Mouse (Mus musculus): Measurements from ENCODE around the gene Efcab9. TPM values are rescaled to one million over a fixed set of nuclear protein-coding genes. Genes with fewer than 3 reads are reported as not detected.

The Efcab9 gene
- total RNA-seq, 2 experiments from 2014 or later = 0.54 to 0.99 TPM

- intact Hi-C loops (cut with DNase I) = no loop called here
- DNase-seq = no peak
Measured at GRCm38 (mm10) chr11:32503711-32504110, 28.2 kb downstream of the Efcab9 start.

- no peak for DNase-seq
- intact Hi-C loops (cut with DNase I) = no loop called here
Measured at GRCm38 (mm10) chr11:32499931-32500330, 31.9 kb downstream of the Efcab9 start.

- DNase-seq = peak; percentile 51
- intact Hi-C loops (cut with DNase I) = no loop called here
Measured at GRCm38 (mm10) chr11:32498757-32499535, 32.9 kb downstream of the Efcab9 start.

- intact Hi-C loops (cut with DNase I) = no loop called here
- no peak for DNase-seq
Measured at GRCm38 (mm10) chr11:32495283-32495682, 36.6 kb downstream of the Efcab9 start.

GRCm38 (mm10) chr11:32493312-32493711 is 38.6 kb downstream of the Efcab9 start:
- intact Hi-C loops (cut with DNase I) = no loop called here
- no peak for DNase-seq

- no peak for DNase-seq
- intact Hi-C loops (cut with DNase I) = no loop called here
Measured at GRCm38 (mm10) chr11:32491079-32491478, 40.8 kb downstream of the Efcab9 start.

- no peak for DNase-seq
- intact Hi-C loops (cut with DNase I) = no loop called here
Measured at GRCm38 (mm10) chr11:32488808-32489670, 42.8 kb downstream of the Efcab9 start.

DNA sequence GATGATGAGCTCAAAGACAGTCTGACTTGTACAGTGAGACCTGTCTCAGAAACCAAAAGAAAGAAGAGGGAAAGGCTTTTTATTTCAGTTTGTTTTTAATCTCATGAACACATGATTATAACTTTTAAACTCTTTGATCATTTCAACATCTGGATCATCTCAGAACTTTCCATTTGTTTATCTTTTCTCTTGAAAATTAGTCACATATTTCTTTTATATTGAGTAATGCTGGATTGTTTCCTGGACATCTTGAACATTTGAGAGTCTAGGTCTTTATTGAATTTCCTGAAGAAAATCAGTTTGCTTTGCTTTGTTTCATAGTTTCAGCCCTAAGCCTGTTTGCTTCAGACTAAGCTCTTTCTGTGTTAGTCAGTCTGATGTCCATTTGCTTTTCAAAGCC is 43.5 kb downstream of the Efcab9 start:
- intact Hi-C loops (cut with DNase I) = no loop called here

GRCm38 (mm10) chr11:32487501-32487900 is 44.4 kb downstream of the Efcab9 start:
- intact Hi-C loops (cut with DNase I) = no loop called here
- DNase-seq = no peak

More for the DNA sequence above, 43.5 kb downstream of the Efcab9 start:
- no peak for DNase-seq

- no peak for DNase-seq
- intact Hi-C loops (cut with DNase I) = no loop called here
Measured at GRCm38 (mm10) chr11:32486621-32487020, 45.3 kb downstream of the Efcab9 start.

- intact Hi-C loops (cut with DNase I) = no loop called here
- DNase-seq = no peak
Measured at GRCm38 (mm10) chr11:32485290-32485689, 46.6 kb downstream of the Efcab9 start.

GRCm38 (mm10) chr11:32481525-32481924 is 50.4 kb downstream of the Efcab9 start:
- intact Hi-C loops (cut with DNase I) = no loop called here

DNA sequence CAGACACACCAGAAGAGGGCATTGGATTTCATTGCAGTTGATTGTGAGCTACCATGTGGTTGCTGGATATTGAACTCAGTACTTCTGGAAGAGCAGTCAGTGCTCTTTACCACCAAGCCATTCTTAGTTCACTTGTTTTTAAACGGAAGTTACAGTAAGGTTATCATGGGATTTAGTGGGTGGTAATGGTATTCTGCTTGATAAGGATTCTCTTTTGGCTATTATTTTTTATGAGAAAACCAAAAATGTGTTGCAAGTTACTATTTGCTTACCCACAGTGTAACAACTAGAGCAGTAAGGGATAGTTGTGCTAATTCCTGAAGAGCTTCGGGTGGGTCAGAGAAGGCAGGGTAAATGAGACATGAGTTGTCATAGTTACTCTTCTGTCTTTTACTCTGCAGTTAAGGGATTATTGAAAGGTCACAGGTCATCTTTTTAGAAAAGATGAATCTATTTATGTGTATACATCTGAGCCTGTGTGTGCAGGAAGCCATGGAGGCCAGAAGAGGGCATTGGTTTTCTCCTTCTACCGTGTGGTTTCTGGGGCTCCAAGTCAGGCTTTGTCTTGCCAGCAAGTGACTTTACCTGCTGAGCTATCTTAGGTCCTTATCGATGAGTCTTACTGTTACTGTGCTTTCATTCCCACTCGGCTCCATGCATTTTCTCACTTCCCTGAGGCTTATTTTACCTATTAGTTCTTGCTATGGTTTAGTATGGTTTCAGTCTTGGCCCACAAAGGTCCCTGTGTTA is 56.2 kb downstream of the Efcab9 start:
- intact Hi-C loops (cut with DNase I) = no loop called here
- DNase-seq = no peak

More at GRCm38 (mm10) chr11:32481525-32481924, 50.4 kb downstream of the Efcab9 start:
- no peak for DNase-seq

DNA sequence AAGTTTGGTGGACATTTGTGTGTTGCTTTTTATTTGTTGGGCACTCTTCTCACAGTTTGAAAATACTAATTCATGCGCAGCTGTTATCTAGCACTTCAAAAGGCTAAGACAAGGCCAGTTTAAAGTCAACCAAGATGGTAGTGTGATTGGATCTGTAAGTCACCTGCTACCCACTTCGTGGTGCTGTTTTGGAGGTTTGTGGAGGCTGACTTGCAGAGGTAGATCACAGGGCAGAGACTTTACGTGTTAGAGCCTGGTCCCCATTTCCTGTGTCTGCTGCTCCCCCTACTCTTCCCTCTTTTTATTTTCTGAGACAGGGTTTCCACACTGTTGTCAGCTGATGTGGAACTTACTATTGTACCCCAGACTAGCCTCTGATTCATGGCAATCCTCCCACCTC is 57.2 kb downstream of the Efcab9 start:
- intact Hi-C loops (cut with DNase I) = no loop called here

More for the DNA sequence above, 57.2 kb downstream of the Efcab9 start:
- DNase-seq = no peak

Other genes with a start within 250 kb of the Efcab9 start
- gene Hba-a1, start 248.6 kb downstream of the Efcab9 start, total RNA-seq (2021) = 100 to 1,000 TPM in 1 of 2 experiments, 10 to 100 TPM in 1; 42.1 to 158 TPM
- gene Hbq1b, start 245.1 kb downstream of the Efcab9 start, total RNA-seq (2021) = 1 to 10 TPM; 3.4 to 5.2 TPM
- 100 to 1,000 TPM in 1 of 2 experiments, 10 to 100 TPM in 1; 33.9 to 114 TPM for gene Hba-a2, start 235.6 kb downstream of the Efcab9 start, total RNA-seq (2021)
- gene Hbq1a, start 232.0 kb downstream of the Efcab9 start, total RNA-seq (2021) = 1 to 10 TPM; 1.9 to 3.1 TPM
- gene Sh3pxd2b, start 184.3 kb downstream of the Efcab9 start, total RNA-seq (2021) = 10 to 100 TPM; 43.8 to 48.2 TPM
- gene Ubtd2, start 76.7 kb downstream of the Efcab9 start, total RNA-seq (2021) = 10 to 100 TPM; 65.6 to 68.6 TPM
- 1 to 10 TPM; 7.2 to 7.9 TPM for gene Stk10, start 1.2 kb upstream of the Efcab9 start, total RNA-seq (2021)
- 100 to 1,000 TPM; 124 to 127 TPM for gene Fbxw11, start 110.6 kb upstream of the Efcab9 start, total RNA-seq (2021)